Mouse (Mus musculus) left cerebral cortex, adult 2 months (tissue): Measurements from ENCODE around the gene AI413582. TPM values are rescaled to one million over a fixed set of nuclear protein-coding genes. Genes with fewer than 3 reads are reported as not detected.

Experiments used
- DNase-seq, 2 experiments: peaks; one replicate each; pipeline ENCODE4 v3.0.0; 2021 to 2022; ENCODE audit warnings: low spot score in 2 of 2, mixed read lengths in 1 of 2; ENCODE audit errors: extremely low spot score in 1 of 2
- H3K27ac ChIP-seq: fragments of 200-600 bp; 2 replicates; pipeline ENCODE4 v1.8.1; 2022
- H3K4me3 ChIP-seq: fragments of 200-600 bp; 2 replicates; pipeline ENCODE4 v1.8.1; 2022
- CTCF ChIP-seq: fragments of 200-600 bp; IDR thresholded peaks from 2 replicates; pipeline ENCODE4 v1.8.1; 2022; ENCODE audit warnings: antibody characterized with exemption, mild to moderate bottlenecking, moderate library complexity
- intact Hi-C: fragments of 180-260 bp; cut with DNase I; formaldehyde crosslinking; loops from one replicate; pipeline ENCODE4 v1.15.1; 2025
- total RNA-seq, 2 experiments: library from RNA; stranded (reverse); gene quantifications; 2 replicates each; pipeline ENCODE4 v1.2.3; 2021

AI413582 gene
- total RNA-seq, 2 experiments from 2014 or later, result 86.7 to 93.8 TPM

- no peak for DNase-seq
- H3K27ac ChIP-seq, result peak overlapping the region; percentile 42; the same call in 1 of the 2 replicates
These were observed 11.9 kb upstream of the AI413582 start for GRCm38 (mm10) chr17:27577468-27577867.

GRCm38 (mm10) chr17:27576056-27576455 is 10.5 kb upstream of the AI413582 start:
- TF ChIP-seq CTCF, result no peak
- intact Hi-C loops, result no loop called here
- DNase-seq, result no peak
- Histone ChIP-seq H3K27ac (no peak overlapping the region; the same call in none of the 2 replicates), H3K4me3 (no peak overlapping the region)

More at GRCm38 (mm10) chr17:27577468-27577867, 11.9 kb upstream of the AI413582 start:
- TF ChIP-seq CTCF, result peak; percentile 18
- intact Hi-C loops, result no loop called here
- no peak overlapping the region for H3K4me3 ChIP-seq

GRCm38 (mm10) chr17:27575116-27575776 is 9.7 kb upstream of the AI413582 start:
- Histone ChIP-seq H3K4me3 (no peak overlapping the region), H3K27ac (peak overlapping the region; percentile 59)
- DNase-seq, result no peak
- intact Hi-C loops, result no loop called here
- no peak for TF ChIP-seq CTCF

DNA sequence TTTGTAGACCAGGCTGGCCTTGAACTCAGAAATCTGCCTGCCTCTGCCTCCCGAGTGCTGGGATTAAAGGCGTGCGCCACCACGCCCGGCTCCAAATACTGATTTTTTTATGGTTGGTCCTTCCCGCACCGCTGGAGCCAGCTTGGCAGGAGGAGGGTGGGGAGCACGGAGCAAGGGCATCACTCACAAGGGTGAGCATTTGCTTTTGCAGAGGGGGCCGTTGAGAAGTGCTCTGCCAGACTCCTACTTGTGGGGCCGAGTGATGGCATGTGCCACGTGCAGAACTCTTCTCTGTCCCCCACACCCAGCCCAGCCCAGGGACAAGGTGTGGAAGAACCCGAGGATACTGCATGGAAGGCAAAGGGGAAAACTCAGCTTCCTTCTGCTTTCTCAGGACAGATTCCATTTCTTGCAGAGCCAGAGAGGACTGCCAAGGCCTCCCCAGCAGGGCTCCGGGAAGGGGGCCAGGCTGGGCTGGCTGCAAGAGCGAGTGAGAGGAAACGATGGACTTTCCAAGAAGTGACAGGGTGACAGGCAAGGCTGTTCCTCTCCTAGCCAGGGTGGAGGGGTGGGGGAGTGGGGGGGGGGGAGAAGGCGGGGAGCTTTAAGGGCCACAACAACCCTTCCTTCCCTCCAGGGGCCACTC is 9.0 kb upstream of the AI413582 start:
- DNase-seq, result peak; percentile 64 to 67
- TF ChIP-seq CTCF, result no peak
- intact Hi-C loops, result no loop called here
- Histone ChIP-seq H3K4me3 (no peak overlapping the region), H3K27ac (peak overlapping the region; percentile 59)

GRCm38 (mm10) chr17:27573772-27574320 is 8.3 kb upstream of the AI413582 start:
- no peak overlapping the region for H3K27ac ChIP-seq
- DNase-seq, result no peak
- intact Hi-C loops, result no loop called here
- TF ChIP-seq CTCF, result no peak
- no peak overlapping the region for H3K4me3 ChIP-seq

- intact Hi-C loops, result no loop called here
- Histone ChIP-seq H3K27ac (no peak overlapping the region), H3K4me3 (no peak overlapping the region)
- DNase-seq, result no peak
- TF ChIP-seq CTCF, result no peak
These were observed 5.8 kb upstream of the AI413582 start for GRCm38 (mm10) chr17:27571315-27571714.

GRCm38 (mm10) chr17:27568228-27568627 is 2.7 kb upstream of the AI413582 start:
- intact Hi-C loops, result no loop called here
- TF ChIP-seq CTCF, result no peak
- H3K4me3 ChIP-seq, result no peak overlapping the region
- DNase-seq, result no peak
- H3K27ac ChIP-seq, result no peak overlapping the region

DNA sequence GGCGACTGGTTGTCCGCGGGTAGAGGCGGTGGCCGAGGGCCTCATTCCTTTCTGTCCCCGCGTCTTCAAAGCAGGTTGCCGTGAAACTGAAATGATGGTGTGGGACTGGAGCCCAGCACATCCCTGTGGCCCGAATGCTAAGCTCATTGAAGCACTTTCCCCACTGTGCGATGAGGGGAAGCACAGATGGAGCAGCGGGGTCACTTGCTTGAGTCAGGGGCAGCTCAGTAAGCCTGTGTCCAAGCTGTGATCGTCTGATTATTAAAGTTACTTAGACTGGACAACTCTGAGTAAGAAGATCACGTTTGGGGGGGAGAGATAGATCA is 349 bp upstream of the AI413582 start:
- intact Hi-C loops, result loop anchor here (1.0 to 2.0 kb wide), 4 partner anchors 15 to 63 kb away; partner anchors contain the start of gene Nudt3
- peak overlapping the region; percentile 76 for H3K4me3 ChIP-seq
- H3K27ac ChIP-seq, result peak overlapping the region; percentile 64
- no peak for DNase-seq
- no peak for TF ChIP-seq CTCF

GRCm38 (mm10) chr17:27564391-27565162 is 979 bp downstream of the AI413582 start:
- no peak for DNase-seq
- peak overlapping the region; percentile 93 for H3K27ac ChIP-seq
- intact Hi-C loops, result loop anchor here (1.0 to 2.0 kb wide), 3 partner anchors 30 to 65 kb away; partner anchors contain the start of gene Nudt3
- peak; percentile 49 for TF ChIP-seq CTCF
- peak overlapping the region; percentile 76 for H3K4me3 ChIP-seq

DNA sequence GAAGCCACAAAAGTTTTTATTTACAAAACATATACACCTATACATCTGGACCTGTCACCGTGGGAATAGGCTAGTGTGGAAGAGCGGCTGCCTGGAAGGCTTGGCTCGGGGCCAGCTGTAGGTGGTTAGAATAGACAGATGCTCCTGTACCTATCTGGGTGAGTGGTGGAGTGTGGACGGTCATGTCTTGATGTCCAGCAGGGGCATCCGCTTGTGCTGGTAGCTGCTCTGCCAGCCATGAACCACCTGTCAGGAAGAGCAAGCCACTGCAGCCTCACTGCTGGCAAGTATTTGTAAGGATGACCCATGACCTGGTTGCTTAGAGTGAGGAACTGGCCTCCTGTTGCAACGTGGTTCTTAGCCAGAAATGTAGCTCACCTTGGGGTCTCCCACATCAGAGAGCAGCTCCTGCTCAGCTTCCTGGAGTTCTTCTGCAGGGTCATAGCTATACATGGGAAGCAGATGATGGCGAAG is 1.7 kb downstream of the AI413582 start:
- intact Hi-C loops, result loop anchor here (2.0 kb wide), 2 partner anchors 29 to 59 kb away; partner anchors contain the start of gene Nudt3
- H3K4me3 ChIP-seq, result peak overlapping the region; percentile 76; the same call in 1 of the 2 replicates
- no peak for DNase-seq
- no peak overlapping the region; the same call in 1 of the 2 replicates for H3K27ac ChIP-seq
- TF ChIP-seq CTCF, result no peak

DNA sequence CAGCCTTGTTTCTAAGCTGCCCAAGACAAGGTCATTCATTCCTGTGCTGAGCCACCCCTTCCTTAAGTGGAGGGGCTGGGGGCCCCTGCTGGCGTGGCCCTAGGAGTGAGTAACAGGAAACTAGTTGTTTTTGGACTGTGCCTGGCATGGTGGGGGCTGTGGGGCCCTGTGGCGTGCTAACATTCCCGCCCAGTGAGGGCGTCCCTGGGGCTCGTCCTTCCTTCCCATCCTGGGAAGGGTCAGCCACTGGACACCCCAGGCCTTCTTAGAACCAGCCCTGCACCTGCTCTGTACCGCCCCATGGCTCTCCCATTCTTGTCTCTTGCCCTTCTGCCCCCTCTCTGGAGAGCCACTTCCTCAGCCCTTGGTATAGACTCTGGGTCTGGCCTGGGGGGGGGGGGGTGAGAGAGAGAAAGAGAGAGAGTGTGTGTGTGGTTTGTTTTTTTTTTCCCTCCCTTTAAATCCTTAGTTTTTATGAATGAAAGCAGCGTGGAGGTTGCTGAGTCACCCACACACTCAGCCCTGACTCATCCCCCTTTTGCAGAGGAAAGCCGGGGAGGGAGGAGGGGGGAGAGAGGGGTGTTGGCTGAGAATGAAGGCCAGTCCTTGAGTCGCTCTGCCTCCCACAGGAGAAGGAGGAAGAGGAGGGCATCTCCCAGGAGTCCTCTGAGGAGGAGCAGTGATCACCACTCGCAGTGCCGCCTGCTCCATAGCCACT is 3.6 kb downstream of the AI413582 start:
- Histone ChIP-seq H3K4me3 (no peak overlapping the region), H3K27ac (no peak overlapping the region)
- intact Hi-C loops, result no loop called here
- DNase-seq, result peak; percentile 61 to 72
- TF ChIP-seq CTCF, result no peak
